Mouse (Mus musculus): Measurements from ENCODE around the gene Surf2.

DNA sequence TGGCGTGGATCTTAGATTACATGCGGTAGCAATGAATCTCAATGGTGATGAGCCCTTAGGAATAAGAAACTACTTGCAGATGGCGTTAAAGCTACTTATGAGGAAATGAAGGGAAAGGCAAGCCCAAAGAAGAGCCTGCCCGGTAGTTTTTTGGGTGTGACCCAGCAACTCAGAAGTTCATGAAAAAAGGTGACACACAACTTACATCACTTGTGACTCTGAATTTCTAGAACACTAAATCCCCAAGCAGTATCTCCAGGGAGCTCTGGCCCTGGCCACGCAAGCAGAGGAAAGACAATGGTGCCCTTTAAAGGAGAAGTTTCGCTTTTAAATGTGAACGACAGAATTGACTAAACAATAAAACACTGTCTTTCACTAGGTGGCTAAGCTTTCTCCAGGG is 12.9 kb upstream of the Surf2 start:
- TF ChIP-seq CTCF (IDR thresholded peaks at IDR 0.05; ENCODE audit: low read depth, low read length) (no peak), POLR2A (IDR thresholded peaks at IDR 0.05; ENCODE audit: extremely low read depth, insufficient read depth, low read length) (no peak)
